Mouse (Mus musculus) cerebellum, adult (tissue): Measurements from ENCODE around the gene Rmnd5b.
"Not testable (repeated sequence)": the region's sequence is repeated elsewhere in the genome, so short reads cannot be mapped to it uniquely, and the experiment has no call there.

Experiments
- ATAC-seq: cut with Nextera tagmentation; 2 replicates; pipeline ENCODE4 v1.9.2; 2017; ENCODE audit warnings: mild to moderate bottlenecking, moderate library complexity, mixed read lengths; ENCODE audit not compliant: insufficient number of reproducible peaks, low FRiP score, low TSS enrichment

The Rmnd5b gene

GRCm38 (mm10) chr11:51625187-51625820, 10.4 kb downstream of the Rmnd5b start:
- no peak for ATAC-seq

GRCm38 (mm10) chr11:51622971-51623491, 12.7 kb downstream of the Rmnd5b start:
- no peak for ATAC-seq

GRCm38 (mm10) chr11:51621776-51622175, 13.9 kb downstream of the Rmnd5b start:
- ATAC-seq, result no peak

- ATAC-seq, result no peak
These were observed 15.6 kb downstream of the Rmnd5b start for GRCm38 (mm10) chr11:51620084-51620483.

- peak; percentile 91 for ATAC-seq
These were observed 16.2 kb downstream of the Rmnd5b start, which contains the start of gene Nhp2 for GRCm38 (mm10) chr11:51619409-51620060. Gene Nhp2, plus strand, starts transcription at chr11:51619735.

- ATAC-seq, result 0 out of 2 replicates have a peak, but pooled peaks have one; percentile 17
These were observed 16.7 kb downstream of the Rmnd5b start for GRCm38 (mm10) chr11:51618894-51619408.

- no peak for ATAC-seq
These were observed 18.0 kb downstream of the Rmnd5b start for GRCm38 (mm10) chr11:51617693-51618092.

- not testable (repeated sequence) for ATAC-seq
These were observed 19.6 kb downstream of the Rmnd5b start for GRCm38 (mm10) chr11:51616113-51616512.

GRCm38 (mm10) chr11:51615601-51616000, 20.1 kb downstream of the Rmnd5b start:
- no peak; the same call in 1 of the 2 replicates for ATAC-seq

- ATAC-seq, result no peak
These were observed 20.6 kb downstream of the Rmnd5b start for GRCm38 (mm10) chr11:51615129-51615528.

- ATAC-seq, result no peak
These were observed 21.4 kb downstream of the Rmnd5b start for GRCm38 (mm10) chr11:51614256-51614655.

GRCm38 (mm10) chr11:51609940-51610339, 25.8 kb downstream of the Rmnd5b start:
- ATAC-seq, result not testable (repeated sequence)

- ATAC-seq, result no peak
These were observed 26.3 kb downstream of the Rmnd5b start for GRCm38 (mm10) chr11:51609266-51609909.

GRCm38 (mm10) chr11:51607096-51607738, 28.5 kb downstream of the Rmnd5b start:
- ATAC-seq, result no peak

GRCm38 (mm10) chr11:51606447-51607095, 29.1 kb downstream of the Rmnd5b start, which contains the start of gene Hnrnpab:
Gene Hnrnpab, minus strand, starts transcription at chr11:51606847.
- ATAC-seq, result peak; percentile 97

- peak; percentile 27 for ATAC-seq
These were observed 29.9 kb downstream of the Rmnd5b start for GRCm38 (mm10) chr11:51605602-51606446.

- no peak for ATAC-seq
These were observed 33.4 kb downstream of the Rmnd5b start for GRCm38 (mm10) chr11:51602253-51602652.

- no peak for ATAC-seq
These were observed 38.1 kb downstream of the Rmnd5b start for GRCm38 (mm10) chr11:51597553-51597952.
